Mouse (Mus musculus) A20 (cell line): Measurements from ENCODE around the gene Slc2a13.

Experiments
- DNase-seq: peaks from one replicate; pipeline ENCODE4 v3.0.0-alpha.2; 2011; ENCODE audit warnings: low read depth, low spot score

The Slc2a13 gene

DNA sequence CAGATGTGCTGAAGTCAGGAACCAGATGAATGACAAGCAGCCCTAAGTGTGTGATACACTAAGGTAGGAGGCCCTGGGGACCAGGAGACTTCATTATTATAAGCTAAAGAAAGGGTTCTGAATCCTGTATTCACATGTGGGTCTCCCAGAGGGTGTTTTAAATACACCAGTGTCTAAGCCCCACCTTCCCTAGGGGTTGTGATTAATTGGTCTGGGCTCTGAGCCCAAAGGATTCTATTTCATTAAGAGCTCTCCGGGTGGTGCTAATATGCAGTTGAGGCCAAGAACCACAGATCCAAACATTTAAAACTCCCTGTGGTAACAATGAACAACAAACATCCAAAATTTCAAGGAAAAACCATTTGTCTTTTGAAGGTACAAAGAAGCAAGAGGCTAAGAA, 70.4 kb downstream of the Slc2a13 start:
- no peak for DNase-seq

DNA sequence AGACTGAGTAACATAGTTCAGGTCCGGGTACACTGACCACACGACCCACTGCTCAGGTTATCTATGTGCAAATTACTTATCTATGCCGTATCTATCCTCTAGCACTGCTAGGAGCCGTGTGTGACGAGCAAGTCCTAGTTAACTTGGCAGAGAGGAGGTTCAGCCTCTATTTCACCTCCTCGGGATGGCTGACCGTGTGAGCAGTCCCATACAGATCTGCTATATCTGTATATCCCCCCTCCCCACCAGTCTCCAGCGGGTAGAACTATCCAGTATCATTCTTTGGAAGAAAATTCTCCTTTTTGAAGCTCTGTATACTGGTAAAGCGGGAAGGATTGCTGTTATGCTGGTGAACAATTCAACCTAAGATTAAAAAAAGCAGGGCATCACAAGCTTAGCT, 70.8 kb downstream of the Slc2a13 start:
- no peak for DNase-seq

DNA sequence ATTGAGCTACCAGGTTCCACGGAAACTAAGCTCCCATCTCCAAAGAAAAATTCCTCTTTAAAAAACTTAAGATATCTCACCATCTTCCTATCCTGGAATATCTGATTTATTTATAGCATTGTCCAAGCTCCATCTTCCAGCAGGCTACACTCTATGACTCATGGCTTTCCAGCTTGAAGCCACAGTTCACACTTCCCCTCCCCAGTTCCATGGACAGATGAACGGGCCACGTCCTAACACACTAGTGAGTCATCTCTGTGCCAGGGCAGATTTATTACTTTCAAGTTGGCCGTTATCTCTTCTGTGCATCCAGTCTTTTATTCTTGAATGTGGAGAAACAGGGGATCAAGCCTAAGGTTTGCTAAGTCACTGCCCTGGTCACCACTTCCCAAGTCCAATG, 78.0 kb downstream of the Slc2a13 start:
- no peak for DNase-seq

DNA sequence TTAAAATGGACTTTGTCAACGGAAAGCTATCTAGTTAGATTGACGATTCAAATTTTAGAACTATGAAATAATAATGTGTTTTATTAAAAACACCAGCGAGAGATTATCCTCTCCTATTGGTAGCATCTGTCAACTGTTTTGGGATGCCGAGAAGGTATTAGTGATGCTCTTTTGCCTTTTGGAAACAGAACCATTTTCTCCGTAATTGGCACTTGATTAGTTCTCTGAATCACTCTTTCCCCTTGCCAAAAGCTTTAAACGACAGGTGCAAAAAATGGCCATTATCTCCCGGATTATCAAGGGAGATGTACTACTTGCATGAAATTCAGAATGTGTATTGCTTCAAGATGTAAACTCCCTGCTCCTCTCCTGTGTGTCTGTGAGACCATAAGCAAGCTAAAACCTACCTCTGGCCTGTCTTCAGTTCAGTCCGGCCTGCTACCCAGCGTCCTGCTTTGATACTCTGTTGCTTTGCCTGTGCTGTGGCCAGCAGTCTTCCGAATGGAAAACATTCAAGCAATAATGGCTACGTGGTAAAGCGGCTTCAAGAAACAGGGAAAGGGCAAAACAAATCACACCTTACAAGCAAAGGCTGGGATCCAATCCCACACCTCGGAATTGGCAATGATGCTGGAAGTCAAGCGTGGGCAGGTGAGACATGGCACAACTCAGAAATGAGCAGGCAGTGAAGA, 93.0 kb downstream of the Slc2a13 start:
- DNase-seq: no peak

DNA sequence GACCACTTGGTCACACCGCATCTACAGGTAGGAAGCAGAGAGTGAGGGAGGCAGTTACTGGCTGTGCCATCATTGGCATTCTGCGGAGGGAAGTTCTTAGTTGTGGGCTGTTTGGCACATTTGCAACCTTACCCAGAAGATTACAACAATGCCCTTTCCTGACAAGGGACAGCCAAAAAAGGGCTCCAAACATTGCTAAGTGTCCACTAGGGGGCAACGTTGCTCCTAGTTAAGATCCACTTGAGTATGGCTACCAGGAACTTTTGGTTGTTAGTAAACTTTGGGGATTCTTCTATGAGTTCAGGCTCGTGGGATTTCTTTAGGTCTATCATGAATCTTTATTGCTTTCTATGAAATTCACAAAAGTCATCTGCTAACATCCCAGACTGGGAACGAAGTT, 95.3 kb downstream of the Slc2a13 start:
- DNase-seq: no peak

DNA sequence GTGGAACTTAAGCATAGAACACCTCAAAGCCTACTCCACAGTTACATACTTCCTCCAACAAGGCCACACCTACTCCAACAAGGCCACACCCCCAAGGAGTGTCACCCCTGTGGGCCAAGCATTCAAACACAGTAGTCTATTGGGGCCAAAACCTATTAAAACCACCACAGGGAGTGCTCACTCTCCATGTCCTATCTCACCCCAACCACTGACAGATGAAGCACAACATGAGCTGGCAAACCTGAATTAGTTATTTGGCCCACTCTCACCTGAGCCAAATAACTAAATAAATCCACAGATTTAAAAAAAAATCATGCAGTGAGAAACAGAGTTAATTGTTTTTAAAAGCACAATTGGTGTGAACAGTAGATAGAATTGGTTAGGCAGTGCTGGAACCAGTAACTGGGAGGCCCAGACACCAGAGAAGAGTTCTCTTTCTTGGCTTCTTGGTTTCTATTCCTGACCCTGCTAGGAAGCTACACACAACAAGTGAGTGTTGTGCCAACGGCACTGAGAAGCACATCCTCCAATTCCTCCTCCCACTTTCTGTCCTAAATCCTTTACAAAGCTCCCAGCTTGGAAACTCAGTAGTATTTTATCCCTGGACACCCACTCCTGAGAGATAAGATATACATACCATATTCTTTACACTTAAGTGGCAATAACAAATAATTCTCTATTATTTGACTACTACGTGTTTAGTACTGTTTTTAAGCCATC, 99.2 kb downstream of the Slc2a13 start:
- DNase-seq: no peak

DNA sequence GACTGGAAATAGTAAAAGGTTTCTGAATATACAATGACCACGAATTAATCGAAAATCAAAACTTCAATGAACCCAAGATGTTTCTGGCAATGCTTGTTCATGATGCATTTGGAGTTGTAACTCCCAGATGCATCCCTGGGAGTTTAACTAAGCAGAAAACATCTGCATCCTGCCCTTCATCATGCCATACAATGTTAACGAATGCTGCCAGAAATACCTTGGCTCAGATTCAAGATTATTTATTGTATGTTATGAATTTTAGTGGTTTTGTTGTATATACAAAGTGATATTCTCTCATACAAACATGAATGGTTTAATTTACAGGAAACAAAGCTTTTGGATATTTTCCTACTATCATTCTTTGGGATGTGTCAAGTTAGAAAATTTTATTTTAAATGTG, 107.7 kb downstream of the Slc2a13 start:
- DNase-seq: no peak

DNA sequence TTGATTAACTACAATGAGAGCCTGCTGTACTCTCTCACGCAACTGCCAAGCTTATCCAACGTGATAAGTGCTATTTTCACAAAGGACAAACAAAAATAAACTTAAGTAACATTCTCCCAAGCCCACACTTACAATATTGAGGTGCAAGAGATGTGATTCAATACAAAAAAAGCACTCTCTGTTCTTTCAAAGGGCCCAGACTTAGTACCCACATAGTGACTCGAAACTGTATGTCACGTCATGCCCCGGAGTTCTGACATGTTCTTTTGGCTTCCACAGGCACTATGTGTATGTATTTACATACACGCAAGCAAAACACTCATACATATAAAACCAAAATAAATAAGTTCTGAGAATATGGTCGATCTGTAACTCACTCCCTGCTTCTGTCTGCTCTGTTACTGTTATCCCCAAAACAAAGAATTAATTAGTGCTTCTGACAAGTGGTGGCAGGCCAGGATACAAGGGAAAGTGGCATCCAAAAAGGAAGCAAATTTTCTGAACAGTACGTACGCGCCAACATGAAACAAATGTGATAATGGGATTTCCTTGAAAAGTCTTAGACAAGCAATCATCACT, 109.1 kb downstream of the Slc2a13 start:
- no peak for DNase-seq

DNA sequence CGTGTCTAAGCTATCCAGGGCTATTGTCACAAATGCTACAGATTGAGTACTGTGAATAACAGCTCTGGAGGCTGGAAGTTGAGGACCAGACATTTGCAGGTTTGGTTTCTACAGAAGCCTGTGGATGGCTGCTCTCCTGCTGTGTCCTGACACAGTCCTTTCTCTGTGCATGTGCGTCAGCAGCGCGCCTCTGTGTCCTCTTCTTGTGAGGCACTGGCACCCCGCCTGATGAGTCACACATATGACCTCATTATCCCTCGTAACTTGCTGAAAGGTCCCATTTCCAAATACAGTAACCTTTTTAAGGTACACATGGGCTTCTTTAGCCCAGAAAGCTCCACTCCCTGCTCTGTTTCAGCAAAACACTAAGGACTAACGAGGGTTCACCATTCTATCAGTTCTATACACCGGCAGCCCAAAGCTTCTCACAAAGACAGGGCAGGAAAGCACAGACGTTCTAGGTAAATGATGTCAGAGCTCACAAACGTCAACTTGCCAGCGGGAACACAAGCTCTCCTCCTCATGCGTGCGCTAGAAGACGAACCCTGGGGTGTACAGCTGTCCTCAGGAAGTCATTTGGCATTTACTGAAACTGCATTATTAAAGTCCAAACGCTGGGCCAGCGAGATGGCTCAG, 109.9 kb downstream of the Slc2a13 start:
- no peak for DNase-seq

DNA sequence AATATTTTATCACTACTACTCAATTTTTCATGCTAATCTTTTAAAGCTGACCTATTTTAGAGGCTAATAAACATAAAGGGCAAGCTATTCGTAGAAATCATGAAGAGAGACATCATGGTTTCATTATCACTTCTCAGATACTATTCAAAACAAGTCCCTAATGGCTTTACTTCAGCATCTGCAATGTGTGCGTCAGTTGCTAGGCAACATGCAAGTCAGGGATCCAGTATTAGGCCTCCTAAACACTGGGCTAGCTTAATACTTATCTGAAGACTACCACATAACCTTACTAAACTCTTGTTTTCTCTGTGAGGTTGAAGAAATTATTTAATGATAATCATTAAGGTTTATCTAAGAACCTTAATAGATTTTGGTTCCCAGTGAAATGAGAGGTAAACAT, 111.1 kb downstream of the Slc2a13 start:
- no peak for DNase-seq

DNA sequence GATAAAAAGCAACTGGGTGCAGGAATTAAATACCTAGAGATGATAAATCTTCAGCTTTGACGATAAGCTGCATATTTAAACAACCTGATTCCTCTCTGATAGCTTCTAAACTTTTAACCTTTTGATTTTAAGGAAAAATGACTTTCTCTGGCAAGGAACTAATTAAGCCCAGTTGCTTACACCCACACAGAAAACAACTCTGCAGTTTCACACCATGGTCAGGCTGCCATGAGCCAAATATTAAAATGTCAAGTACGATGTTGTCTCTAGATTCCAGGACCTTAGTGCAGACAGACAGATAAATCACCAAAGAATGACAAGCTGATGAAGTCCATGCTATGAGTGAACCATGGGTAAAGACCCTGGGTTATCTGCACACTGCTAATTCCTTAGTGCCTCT, 115.9 kb downstream of the Slc2a13 start:
- DNase-seq: no peak

DNA sequence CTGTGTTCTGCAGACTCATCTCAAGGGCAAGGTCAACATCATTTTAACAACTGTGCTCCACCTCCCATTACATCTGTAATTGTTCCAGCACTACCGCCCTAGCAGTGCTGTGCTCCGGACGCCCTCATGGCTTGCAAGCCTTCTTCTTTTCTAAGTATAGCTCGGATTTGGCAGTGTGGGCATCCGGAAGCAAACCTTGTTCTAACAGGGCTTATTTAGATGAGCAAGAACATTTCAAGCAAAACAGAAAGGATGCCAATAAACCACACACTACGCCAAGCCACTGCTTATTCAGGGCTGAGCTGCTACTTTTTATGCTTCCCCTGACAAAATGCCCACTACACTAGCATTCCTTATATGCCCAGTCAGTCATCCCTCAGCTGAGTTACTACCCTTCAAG, 127.7 kb downstream of the Slc2a13 start:
- no peak for DNase-seq

DNA sequence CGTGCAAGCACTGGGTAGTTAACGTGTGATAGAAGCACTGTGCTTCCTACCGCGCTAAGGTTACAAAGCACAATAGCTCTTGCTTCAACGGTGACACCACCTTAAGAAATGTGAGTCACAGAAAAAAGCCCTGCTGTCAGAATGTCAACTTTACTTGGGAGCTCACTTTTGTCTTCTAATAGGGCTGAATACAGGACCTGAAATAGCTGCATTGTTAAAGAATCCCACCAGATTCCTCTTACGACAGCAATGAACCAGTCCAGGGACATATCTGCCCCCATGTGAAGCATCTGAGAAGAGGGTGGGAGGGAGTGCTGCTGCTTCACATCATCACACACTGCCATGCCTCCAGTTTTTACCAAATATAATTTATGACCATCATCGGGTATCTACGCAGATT, 129.6 kb downstream of the Slc2a13 start:
- no peak for DNase-seq

DNA sequence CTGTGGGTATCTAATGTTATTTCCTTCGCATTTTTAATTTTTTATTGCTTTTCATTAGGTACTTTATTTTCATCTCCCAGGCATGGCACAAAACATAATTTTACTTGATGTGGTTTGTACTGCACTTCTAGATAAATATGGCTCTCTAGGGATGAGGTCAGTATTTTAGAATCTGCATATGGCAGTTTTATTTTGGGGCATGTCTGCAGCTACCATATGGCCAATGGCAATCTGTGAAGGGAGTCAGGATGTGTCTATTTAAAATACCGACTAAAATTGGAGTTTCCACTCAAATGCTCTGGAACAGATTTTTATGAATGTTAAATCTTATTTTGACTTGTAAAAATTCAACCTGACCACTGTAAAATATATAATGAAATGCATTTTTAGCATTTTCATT, 133.2 kb downstream of the Slc2a13 start:
- DNase-seq: no peak

DNA sequence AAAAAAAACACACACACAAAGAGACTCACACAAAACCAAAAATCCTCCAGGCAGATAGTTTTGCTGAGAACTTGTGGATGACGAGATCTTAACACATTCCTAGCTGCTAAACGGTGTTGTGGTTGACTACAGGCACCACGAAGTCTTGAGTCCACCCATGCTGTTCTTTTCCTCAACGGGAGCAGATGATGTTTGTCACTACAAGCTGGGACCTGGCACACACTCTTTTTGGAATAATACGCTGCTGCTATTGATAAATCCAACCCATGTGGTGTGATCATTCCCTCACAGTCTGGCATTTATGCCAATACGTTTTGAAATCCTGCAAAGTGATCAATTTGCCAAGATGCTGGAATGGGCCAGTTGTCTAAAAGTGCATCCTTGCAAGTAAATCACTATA, 147.6 kb downstream of the Slc2a13 start:
- DNase-seq: no peak

DNA sequence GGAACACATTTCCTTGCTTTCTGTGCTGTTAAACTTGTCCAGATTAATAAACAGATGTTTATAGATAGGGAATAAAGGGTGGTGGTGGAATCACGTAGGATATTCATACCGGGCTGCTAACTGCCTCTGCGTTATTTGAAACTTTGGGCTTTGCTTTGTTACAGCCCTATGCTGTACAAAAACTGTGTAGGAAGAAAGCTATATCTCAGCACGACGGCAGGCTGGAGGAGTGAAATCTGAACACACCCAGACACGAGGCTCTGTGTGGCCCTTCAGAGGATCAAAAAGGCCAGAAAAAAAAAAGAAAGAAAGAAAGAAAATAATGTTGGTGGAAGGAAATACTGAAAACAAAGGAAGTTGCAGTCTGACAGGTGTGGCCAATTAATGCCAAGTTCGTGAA, 166.1 kb downstream of the Slc2a13 start:
- DNase-seq: no peak

DNA sequence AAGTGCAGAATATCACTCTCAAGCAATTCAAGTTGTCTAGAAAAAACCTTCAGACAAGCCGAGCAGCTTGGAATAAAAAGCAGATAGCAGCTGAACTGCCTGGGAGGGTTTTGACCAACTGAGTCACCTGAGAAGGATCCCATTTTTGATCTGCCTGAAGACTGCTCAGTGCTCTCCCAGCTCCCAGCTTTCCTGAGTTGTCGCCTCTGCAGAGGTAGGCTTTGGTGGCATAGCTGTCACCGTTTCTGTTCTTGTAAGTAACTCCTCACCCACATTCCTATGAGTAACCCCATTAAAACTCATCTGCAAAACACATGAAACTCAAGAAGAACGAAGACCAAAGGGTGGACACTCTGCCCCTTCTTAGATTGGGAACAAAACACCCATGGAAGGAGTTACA, 177.9 kb downstream of the Slc2a13 start:
- no peak for DNase-seq

DNA sequence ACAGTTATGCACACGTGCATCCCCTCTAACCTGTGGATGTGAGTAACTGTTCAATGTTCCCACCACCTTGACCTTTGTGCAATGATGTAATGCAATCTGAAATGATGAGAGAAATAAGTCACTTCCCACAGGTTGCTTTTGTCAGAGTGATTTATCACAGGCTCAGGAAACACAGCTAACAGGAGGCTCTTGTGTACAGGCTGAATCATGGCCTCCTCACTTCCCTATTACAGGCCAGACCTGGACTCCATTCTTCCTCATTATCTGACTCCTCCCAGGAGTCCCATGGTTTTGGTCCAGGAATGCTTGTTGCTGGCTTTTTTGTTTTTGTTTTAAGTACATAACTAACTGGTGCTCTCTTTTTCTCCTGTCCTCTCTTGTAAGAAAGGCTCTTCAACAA, 189.4 kb downstream of the Slc2a13 start:
- DNase-seq: no peak

DNA sequence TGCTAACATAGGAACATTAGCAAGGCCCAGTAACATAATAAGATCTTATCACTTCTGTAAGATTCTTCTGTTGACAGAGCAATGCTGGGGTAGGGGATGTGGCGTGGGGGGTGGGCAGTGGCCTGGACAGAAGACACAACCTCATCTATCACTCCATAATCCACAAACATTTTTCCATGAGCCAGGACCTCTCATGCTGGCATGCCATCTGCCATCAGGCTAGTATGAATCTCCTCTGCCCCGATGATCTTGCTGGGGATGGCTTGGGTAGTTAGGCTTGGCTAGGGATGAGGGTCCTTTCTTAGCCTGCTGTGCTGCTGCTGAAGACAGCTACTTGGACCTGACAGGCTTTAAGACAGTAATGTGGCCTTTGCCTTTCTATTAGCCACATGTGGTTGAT, 190.5 kb downstream of the Slc2a13 start:
- DNase-seq: no peak

DNA sequence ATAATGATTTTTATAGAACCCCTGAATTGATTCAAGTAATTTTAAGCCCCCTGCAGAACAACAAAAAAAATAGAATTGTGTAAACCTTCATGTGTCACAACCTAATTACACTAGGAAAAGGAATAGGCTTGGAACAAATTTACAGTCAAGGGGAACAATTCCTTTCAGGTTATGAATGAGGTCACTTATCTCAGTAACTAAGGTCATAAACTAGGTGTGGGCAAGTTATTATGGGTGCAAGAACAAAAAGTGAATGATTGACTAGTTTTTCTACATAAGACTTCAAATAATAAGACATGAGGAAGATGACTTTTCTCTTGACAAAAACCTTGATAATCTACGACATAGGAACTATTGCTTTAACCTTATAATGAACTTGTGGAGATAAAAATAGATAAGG, 191.2 kb downstream of the Slc2a13 start:
- DNase-seq: no peak

DNA sequence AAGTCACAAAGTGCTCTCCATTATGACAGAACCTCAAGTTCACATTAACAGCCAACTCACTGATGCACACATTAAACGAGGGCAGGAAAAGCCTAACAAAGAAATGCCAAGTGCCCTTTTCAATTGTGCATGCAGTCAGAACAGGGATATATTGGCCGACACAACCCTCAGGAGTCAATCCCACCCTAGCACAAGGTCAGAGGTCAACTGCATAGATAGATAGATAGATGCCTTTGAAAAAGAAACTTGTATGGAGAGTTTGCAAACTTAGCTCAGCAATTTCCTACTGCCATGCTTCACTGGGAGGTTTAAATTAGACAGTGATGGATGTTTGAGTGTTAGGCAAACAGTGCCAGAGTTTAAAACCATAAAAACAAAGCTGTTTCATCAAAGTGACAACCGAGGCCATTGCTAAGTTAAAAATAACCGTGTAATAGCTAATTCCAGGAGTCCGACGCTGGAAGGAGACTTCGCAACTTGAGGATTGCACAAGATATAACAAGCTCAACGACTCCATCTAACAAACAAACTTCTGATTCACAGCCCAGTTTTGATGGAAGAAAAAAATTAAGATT, 194.2 kb downstream of the Slc2a13 start:
- no peak for DNase-seq

DNA sequence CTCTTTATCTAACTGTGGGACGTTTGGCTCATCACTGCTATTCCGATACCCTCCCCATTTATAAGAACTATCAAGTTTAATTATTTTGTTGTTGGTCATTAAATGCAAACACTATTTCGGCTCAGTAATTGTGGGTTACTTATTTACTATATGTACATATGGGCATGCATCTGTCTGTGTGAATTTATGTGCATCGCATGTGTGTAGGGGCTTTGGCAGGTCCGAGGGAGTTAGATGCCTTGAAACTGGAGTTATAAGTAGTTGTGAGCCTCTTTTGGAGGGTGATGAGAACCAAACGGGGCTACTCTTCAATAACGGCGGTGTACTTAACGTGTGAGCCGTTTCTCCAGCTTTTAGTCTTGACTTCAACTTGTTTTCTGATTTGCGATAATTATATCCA, 195.5 kb downstream of the Slc2a13 start:
- DNase-seq: no peak
